Mouse (Mus musculus) heart, embryonic 15.5 days (tissue): Measurements from ENCODE around the gene Dpp9. TPM values are rescaled to one million over a fixed set of nuclear protein-coding genes. Genes with fewer than 3 reads are reported as not detected.
A peak's percentile ranks its signal among the peaks of the same experiment; 100 is the strongest.

Source experiments
- ATAC-seq: fragments of 200-750 bp; cut with Nextera tagmentation; replicated peaks from 2 replicates; pipeline ENCODE4 v1.8.0; 2017; ENCODE audit warnings: low read depth, moderate TSS enrichment; ENCODE audit not compliant: insufficient number of reproducible peaks, insufficient read depth, low FRiP score
- H3K27ac ChIP-seq: fragments of 300-500 bp; sonication (generic); 2 replicates; pipeline ENCODE4 v1.5.1; 2015; ENCODE audit warnings: mild to moderate bottlenecking, inconsistent platforms
- H3K27me3 ChIP-seq: fragments of 300-500 bp; sonication (generic); 2 replicates; pipeline ENCODE4 v1.6.1; 2015; ENCODE audit warnings: inconsistent platforms
- H3K36me3 ChIP-seq: fragments of 300-500 bp; sonication (generic); 2 replicates; pipeline ENCODE4 v1.6.1; 2015; ENCODE audit warnings: mild to moderate bottlenecking, inconsistent platforms
- H3K4me1 ChIP-seq: fragments of 300-500 bp; sonication (generic); replicated peaks from 2 replicates; pipeline ENCODE4 v1.6.1; 2015; ENCODE audit warnings: inconsistent platforms
- H3K4me2 ChIP-seq: fragments of 300-500 bp; sonication (generic); 2 replicates; pipeline ENCODE4 v1.6.1; 2015; ENCODE audit warnings: inconsistent platforms, mild to moderate bottlenecking, moderate library complexity
- H3K4me3 ChIP-seq: fragments of 300-500 bp; sonication (generic); 2 replicates; pipeline ENCODE4 v1.5.1; 2015; ENCODE audit warnings: mild to moderate bottlenecking, inconsistent platforms
- H3K9ac ChIP-seq: fragments of 300-500 bp; sonication (generic); 2 replicates; pipeline ENCODE4 v1.6.1; 2015; ENCODE audit warnings: mild to moderate bottlenecking, inconsistent platforms
- H3K9me3 ChIP-seq: fragments of 300-500 bp; sonication (generic); replicated peaks from 2 replicates; pipeline ENCODE4 v1.6.1; 2016; ENCODE audit warnings: inconsistent platforms
- WGBS: fragments of 180-500 bp; shearing (Covaris S2); methylation state at CpG from one replicate; pipeline ENCODE4 v1.1.7; 2015; ENCODE audit warnings: mixed read lengths; 5-methylcytosine and 5-hydroxymethylcytosine counted together
- polyA plus RNA-seq: library from polyadenylated mRNA; unstranded; fragments of >200 nt; fragmentation: Nextera tagmentation; extraction: Ambion mirVana; gene quantifications from 2 replicates; pipeline ENCODE4 v1.2.1, GENCODE M21; 2015

Gene Dpp9
- polyA plus RNA-seq, 1 experiment from 2014 or later, result 19.7 TPM

DNA sequence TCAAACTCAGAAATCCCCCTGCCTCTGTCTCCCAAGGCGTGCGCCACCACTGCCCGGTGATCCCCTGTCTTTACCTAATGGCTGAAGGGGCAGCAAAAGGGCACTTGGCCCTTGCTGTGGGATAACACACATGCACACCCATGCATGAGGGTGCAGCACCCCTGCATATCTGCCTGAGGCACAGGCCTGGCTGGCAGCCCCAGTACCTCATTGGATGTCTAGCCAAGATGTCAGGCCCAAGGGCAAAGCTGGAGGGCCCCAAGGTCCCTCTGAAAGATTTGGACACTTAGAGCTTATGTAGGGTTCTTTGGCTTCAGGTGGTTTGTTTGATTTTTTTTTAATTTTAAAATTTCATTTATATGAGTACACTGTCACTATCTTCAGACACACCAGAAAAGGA, 43.3 kb downstream of the Dpp9 start:
- H3K27me3 ChIP-seq, result no peaks in the 10 kb centered on the region
- no peaks in the 10 kb centered on the region for H3K9me3 ChIP-seq
- H3K4me3 ChIP-seq, result no peak overlapping the region
- 98% methylated on average over 3 of the region's 3 CpGs for WGBS
- peaks cover 44% of the 10 kb centered on the region for H3K36me3 ChIP-seq
- no peak overlapping the region for H3K4me2 ChIP-seq
- no peak overlapping the region for H3K27ac ChIP-seq
- no peak overlapping the region for H3K9ac ChIP-seq
- peaks cover 2% of the 10 kb centered on the region; the same call in 1 of the 2 replicates for H3K4me1 ChIP-seq
- ATAC-seq, result no peak

DNA sequence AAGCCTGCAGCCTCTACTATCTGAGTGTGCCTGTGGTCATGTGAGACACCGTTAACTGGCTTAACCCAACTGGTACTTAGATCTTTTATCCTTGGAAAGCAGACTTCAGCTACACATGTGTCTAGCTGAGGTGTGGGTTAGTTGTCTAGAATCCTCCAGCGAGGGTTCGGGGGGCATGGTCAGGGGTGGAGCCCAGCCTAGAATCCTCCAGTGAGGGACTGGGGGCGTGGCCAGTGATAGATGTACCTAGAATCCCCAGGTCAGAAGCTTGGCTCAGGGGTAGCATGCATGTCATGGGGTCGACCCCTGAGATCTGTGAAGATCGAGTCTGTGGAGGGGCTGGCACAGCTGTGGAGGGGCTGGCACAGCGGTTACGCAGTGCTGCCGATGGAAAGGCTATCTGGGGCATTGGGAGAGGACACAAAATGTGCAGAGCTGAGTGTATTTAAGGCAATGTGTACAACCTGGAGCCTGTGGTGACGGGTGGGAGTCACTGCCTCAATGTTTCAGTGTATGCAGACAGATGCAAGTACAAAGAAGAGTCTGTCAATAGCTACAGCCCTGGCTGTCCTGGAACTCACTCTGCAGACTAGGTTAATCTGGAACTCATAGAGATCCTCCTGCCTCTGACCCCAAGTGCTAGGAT, 45.2 kb downstream of the Dpp9 start:
- Histone ChIP-seq H3K27me3 (no peaks in the 10 kb centered on the region), H3K27ac (no peak overlapping the region), H3K36me3 (peaks cover 31% of the 10 kb centered on the region), H3K4me2 (no peak overlapping the region), H3K9ac (no peak overlapping the region), H3K9me3 (no peaks in the 10 kb centered on the region), H3K4me1 (peaks cover 6% of the 10 kb centered on the region; the same call in 1 of the 2 replicates), H3K4me3 (no peak overlapping the region)
- 53% methylated on average over 10 of the region's 10 CpGs for WGBS
- ATAC-seq, result no peak

DNA sequence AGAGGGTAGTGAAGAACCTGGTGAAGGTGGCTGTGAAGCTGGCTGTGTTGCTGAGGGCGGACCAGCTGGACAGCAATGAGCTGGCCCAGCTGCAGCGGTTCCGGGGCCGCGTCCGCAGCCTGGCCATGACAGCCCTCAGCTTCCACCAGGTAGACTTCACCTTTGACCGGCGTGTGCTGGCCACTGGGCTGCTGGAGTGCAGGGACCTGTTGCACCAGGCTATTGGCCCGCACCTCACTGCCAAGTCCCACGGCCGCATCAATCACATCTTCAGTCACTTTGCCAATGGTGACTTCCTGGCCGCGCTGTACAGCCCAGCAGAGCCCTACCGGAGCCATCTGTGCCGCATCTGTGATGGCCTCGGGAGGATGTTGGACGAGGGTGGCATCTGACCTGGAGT, 46.8 kb downstream of the Dpp9 start:
- no peak for ATAC-seq
- H3K27ac ChIP-seq, result no peak overlapping the region
- no peak overlapping the region for H3K4me2 ChIP-seq
- H3K36me3 ChIP-seq, result peaks cover 16% of the 10 kb centered on the region
- H3K9me3 ChIP-seq, result no peaks in the 10 kb centered on the region
- H3K9ac ChIP-seq, result no peak overlapping the region
- no peaks in the 10 kb centered on the region for H3K27me3 ChIP-seq
- peaks cover 6% of the 10 kb centered on the region; the same call in 1 of the 2 replicates for H3K4me1 ChIP-seq
- no peak overlapping the region for H3K4me3 ChIP-seq
- WGBS, result 88% methylated on average over 17 of the region's 17 CpGs

DNA sequence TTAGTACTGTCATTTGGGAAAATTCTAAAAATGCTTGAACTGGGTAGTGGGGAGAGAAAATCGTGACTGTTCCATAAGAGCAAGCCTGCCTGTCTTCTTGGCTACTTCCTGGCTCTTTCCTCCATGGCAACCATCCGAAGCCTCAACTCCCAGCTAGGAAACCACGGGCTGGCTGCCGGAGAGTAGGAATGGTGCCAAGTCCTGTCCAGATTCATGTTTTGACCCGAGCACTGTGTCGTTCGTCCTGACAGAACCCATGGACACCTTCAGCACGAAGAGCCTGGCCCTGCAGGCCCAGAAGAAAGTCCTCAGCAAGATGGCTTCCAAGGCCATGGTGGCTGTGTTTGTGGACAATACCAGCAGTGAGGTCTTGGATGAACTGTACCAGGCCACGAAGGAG, 47.2 kb downstream of the Dpp9 start:
- no peak for ATAC-seq
- Histone ChIP-seq H3K9ac (no peak overlapping the region), H3K36me3 (peaks cover 11% of the 10 kb centered on the region; the same call in 1 of the 2 replicates), H3K9me3 (no peaks in the 10 kb centered on the region), H3K4me3 (no peak overlapping the region), H3K4me1 (peaks cover 6% of the 10 kb centered on the region; the same call in 1 of the 2 replicates), H3K4me2 (no peak overlapping the region), H3K27me3 (no peaks in the 10 kb centered on the region), H3K27ac (no peak overlapping the region)
- WGBS, result 66% methylated on average over 9 of the region's 9 CpGs

DNA sequence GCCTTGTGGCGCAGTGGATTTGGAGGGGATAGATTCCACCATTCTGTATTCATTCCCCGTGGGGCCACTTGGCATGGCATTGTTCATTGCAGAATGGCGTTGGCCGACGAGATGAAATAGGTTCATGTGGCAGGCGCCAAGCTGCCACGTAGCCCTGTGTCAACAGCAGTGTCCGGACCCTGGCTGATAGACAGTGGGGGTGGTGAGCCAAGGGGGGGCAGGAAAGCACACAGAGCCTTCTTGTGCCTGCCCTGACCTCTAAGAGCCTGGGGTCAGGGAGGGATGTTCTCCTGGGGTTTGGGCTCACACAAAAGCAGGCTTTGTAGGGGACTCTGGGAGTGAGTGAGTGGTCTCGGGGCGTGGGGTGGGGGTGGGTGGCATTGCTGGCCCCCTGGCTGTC, 48.1 kb downstream of the Dpp9 start:
- no peak for ATAC-seq
- 60% methylated on average over 10 of the region's 10 CpGs for WGBS
- Histone ChIP-seq H3K9me3 (no peaks in the 10 kb centered on the region), H3K36me3 (peaks cover 11% of the 10 kb centered on the region; the same call in 1 of the 2 replicates), H3K27me3 (no peaks in the 10 kb centered on the region), H3K4me3 (no peak overlapping the region), H3K9ac (no peak overlapping the region), H3K4me2 (no peak overlapping the region), H3K4me1 (peaks cover 6% of the 10 kb centered on the region; the same call in 1 of the 2 replicates), H3K27ac (peak overlapping the region; percentile 63)

DNA sequence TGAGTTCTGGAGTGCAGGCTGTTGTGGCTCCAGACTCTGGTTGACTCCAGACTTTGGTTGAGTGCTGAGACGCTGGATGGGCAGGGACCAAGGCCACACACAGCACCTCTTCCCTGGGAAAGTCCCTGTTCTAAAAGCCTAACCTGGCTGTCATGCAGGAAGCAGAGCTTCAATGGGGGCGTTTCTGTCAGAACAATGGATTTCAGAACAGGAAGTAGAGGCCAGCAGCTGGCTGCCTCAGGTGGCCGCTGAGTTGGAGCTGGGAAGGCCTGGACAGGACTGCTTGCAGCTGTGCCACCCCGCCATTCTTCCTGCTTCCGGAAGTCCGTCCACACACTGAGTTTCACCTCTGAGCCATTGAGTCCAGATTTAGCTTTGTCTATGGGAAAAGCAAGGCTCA, 48.9 kb downstream of the Dpp9 start:
- peak overlapping the region; percentile 63 for H3K27ac ChIP-seq
- 49% methylated on average over 6 of the region's 6 CpGs for WGBS

DNA sequence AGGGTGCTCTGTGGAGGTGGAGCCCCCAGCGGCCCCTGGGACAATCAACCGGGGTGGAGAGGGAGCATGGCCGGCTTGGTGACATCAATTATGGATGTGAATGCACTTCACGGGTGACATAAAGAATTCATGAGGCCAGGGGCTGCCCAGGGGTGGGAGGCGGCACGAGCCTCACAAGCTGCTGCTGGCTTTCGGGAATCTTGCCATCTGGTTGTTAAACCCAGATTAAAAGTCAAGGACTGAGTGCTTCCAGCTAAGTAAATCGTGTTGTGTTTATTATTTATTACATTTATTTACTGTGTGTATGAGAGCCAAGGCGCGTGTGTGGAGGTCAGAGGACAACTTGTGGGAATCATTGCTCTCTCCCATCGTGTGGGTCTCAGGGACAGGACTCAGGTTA, 53.0 kb downstream of the Dpp9 start:
- no peak overlapping the region for H3K9ac ChIP-seq
- H3K9me3 ChIP-seq, result no peaks in the 10 kb centered on the region
- H3K27me3 ChIP-seq, result no peaks in the 10 kb centered on the region
- 69% methylated on average over 11 of the region's 11 CpGs for WGBS
- no peak overlapping the region for H3K27ac ChIP-seq
- H3K4me3 ChIP-seq, result no peak overlapping the region
- ATAC-seq, result no peak
- no peak overlapping the region for H3K4me2 ChIP-seq
- H3K4me1 ChIP-seq, result peaks cover 29% of the 10 kb centered on the region
- no peaks in the 10 kb centered on the region for H3K36me3 ChIP-seq

More for the DNA sequence above, 48.9 kb downstream of the Dpp9 start:
- ATAC-seq, result no peak; the same call in 1 of the 2 replicates
- 0 out of 2 replicates have a peak overlapping the region, but pooled peaks have one; percentile 6 for H3K9ac ChIP-seq
- peaks cover 6% of the 10 kb centered on the region; the same call in 1 of the 2 replicates for H3K4me1 ChIP-seq
- 0 out of 2 replicates have a peak, but pooled peaks cover 5% of the 10 kb centered on the region for H3K36me3 ChIP-seq
- H3K4me2 ChIP-seq, result no peak overlapping the region
- H3K27me3 ChIP-seq, result no peaks in the 10 kb centered on the region
- H3K4me3 ChIP-seq, result no peak overlapping the region
- H3K9me3 ChIP-seq, result no peaks in the 10 kb centered on the region

DNA sequence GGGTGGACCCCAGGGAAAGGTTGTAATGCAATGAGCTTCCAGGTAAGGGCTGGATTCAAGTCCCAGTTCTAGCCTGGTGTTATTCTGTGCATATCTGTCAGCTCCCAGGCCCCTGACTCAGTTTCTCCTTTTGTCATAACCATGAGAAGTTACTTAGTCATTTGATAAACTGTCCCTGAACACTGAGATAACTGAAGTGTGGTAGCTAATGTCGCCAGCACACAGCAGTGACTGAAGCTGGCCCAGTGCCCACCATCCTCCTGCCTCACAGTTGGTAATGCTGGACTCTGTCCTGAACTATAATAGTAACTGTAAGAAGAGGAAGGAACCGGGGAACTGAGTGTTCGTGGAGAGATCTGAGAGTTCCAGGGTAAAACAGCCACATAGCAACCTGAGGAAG, 54.2 kb downstream of the Dpp9 start:
- Histone ChIP-seq H3K4me3 (no peak overlapping the region), H3K36me3 (no peaks in the 10 kb centered on the region), H3K27ac (no peak overlapping the region), H3K9ac (no peak overlapping the region), H3K9me3 (no peaks in the 10 kb centered on the region), H3K27me3 (peaks cover under 1% of the 10 kb centered on the region), H3K4me1 (peaks cover 26% of the 10 kb centered on the region), H3K4me2 (no peak overlapping the region)
- ATAC-seq, result no peak
- 49% methylated on average over 3 of the region's 3 CpGs for WGBS

DNA sequence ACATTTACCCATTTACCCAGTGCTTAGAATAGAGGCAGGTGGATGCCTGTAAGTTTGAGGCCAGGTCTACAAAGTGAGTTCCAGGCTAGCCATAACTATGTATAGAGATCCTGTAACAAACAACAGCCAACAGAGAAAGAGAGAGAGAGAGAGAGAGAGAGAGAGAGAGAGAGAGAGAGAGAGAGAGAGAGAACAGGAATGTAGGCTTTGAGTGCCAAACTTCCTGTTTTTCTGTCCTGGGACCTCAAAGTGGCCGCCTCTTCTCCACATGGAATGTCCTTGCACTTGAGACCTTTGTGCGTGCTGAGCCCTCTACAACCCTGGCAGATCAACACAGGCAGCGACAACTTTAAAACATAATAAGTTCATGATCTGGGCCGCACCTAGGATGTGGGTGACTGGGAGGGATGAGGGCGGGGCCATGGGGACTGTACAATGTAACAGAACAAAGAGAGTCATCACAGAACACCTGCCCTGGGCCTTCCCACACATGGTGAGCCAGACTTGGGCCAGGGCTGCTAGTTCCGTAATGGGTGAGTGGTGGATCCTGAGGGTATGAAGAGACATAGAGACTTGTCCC, 55.1 kb downstream of the Dpp9 start:
- H3K9ac ChIP-seq, result no peak overlapping the region
- peaks cover 27% of the 10 kb centered on the region for H3K4me1 ChIP-seq
- peak overlapping the region; percentile 76 for H3K4me2 ChIP-seq
- WGBS, result 67% methylated on average over 6 of the region's 6 CpGs
- peak overlapping the region; percentile 25; the same call in 1 of the 2 replicates for H3K27ac ChIP-seq
- H3K9me3 ChIP-seq, result no peaks in the 10 kb centered on the region
- H3K4me3 ChIP-seq, result peak overlapping the region; percentile 53
- peaks cover 8% of the 10 kb centered on the region for H3K27me3 ChIP-seq
- ATAC-seq, result no peak
- H3K36me3 ChIP-seq, result no peaks in the 10 kb centered on the region

DNA sequence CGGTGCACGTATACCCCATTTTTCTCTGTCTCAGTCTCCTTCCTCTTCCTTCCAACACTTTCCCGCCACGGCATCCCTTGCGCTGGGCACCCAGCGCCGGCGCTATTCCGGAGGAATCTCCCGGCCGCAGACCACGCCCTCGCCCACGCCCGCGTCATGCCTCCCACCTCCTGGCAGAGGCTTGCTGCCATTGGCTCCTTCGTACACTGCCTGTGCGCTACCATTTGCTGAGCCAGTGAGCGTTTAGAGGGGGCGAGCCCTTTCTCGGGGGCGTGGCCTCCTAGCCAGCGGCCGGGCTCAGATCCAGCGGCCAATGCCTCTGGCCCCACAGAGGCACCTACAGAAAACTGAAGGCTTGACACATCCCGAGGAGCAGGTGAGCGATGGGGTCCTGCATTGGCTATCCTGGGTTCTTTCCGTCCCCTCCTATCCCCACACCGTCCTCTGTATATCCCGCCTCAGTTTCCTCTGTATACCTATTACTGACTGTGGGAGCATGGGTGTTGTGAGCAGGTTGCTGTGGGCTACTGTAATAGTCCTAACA, 56.4 kb downstream of the Dpp9 start, which contains the start of gene Tnfaip8l1:
Gene Tnfaip8l1, plus strand, starts transcription at position 247 of the 544 bp plus-strand sequence.
- H3K4me3 ChIP-seq, result peak within 1 kb of the TSS; percentile 53
- peak within 1 kb of the TSS; percentile 16; the same call in 1 of the 2 replicates for H3K27ac ChIP-seq
- H3K4me2 ChIP-seq, result peak within 1 kb of the TSS; percentile 76
- H3K9ac ChIP-seq, result peak within 1 kb of the TSS; percentile 42
- peaks cover 27% of the 10 kb centered on the region for H3K4me1 ChIP-seq
- H3K9me3 ChIP-seq, result no peaks in the 10 kb centered on the region
- ATAC-seq, result peak; percentile 97
- peaks cover 20% of the 10 kb centered on the region for H3K27me3 ChIP-seq
- WGBS, result under 1% methylated on average over 30 of the region's 30 CpGs
- no peaks in the 10 kb centered on the region for H3K36me3 ChIP-seq

DNA sequence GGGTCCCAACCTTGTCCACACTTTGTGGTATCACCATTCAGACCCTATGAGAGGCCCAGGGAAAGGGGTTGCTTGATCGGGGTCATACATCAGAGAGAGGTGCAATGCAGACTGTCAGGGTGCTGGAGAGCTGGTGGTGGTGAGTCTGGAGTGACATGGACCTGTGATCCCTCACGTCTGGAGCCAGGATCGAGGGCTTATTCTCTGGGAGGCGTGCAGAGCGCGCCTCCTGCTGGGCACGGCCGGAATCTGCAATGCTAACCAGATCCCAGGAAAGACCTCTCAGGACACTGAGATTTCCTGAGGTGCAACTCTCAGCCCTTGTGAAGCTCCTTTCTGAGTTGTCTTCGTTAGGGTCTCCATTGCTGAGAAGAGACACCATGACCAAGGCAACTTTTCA, 59.0 kb downstream of the Dpp9 start:
- Histone ChIP-seq H3K9ac (no peak overlapping the region), H3K4me2 (no peak overlapping the region), H3K4me1 (peaks cover 26% of the 10 kb centered on the region), H3K27me3 (peaks cover 46% of the 10 kb centered on the region), H3K27ac (no peak overlapping the region), H3K9me3 (no peaks in the 10 kb centered on the region), H3K36me3 (no peaks in the 10 kb centered on the region), H3K4me3 (no peak overlapping the region)
- 3% methylated on average over 9 of the region's 9 CpGs for WGBS
- no peak for ATAC-seq
